In genomic region chr13:84805190-84805589, GRCm38 (mm10) we compare ENCODE assay signal across 11 mouse cellular contexts.
DNase-seq lines count a peak whose midpoint lies in the region; ATAC-seq and TF ChIP-seq lines count a peak whose summit lies in the region.
"Had no signal": no experiment of that assay in that cellular context is flagged by ENCODE, and none has a peak within 500 bp of the region (broad histone marks: within the 10 kb centered on the region; RNA-seq: fewer than 3 reads in every experiment).

No protein-coding gene starts in this region.

- H3K9ac ChIP-seq in forebrain, embryonic 12.5 days = no peak overlapping the region
- H3K9ac ChIP-seq in hindbrain, postnatal 0 days (replicated peaks; ENCODE audit: low read length) = no peak overlapping the region
- no peak overlapping the region for H3K9ac ChIP-seq in neural tube, embryonic 13.5 days
- no peak overlapping the region for H3K9ac ChIP-seq in heart, embryonic 12.5 days

- no peak overlapping the region for H3K4me2 ChIP-seq in forebrain, embryonic 12.5 days
- H3K4me2 ChIP-seq in hindbrain, postnatal 0 days (ENCODE audit: low read depth, low read length) = no peak overlapping the region
- H3K4me2 ChIP-seq in neural tube, embryonic 13.5 days = peak overlapping the region; percentile 15; the same call in 1 of the 2 replicates
- H3K4me2 ChIP-seq in heart, embryonic 12.5 days = no peak overlapping the region

- ATAC-seq in forebrain, embryonic 12.5 days (ENCODE audit: low FRiP score) = peak; percentile 88
- ATAC-seq in hindbrain, postnatal 0 days = peak; percentile 94
- peak; percentile 94 for ATAC-seq in neural tube, embryonic 13.5 days (ENCODE audit: low read depth)
- ATAC-seq in heart, embryonic 12.5 days (ENCODE audit: insufficient number of reproducible peaks, low FRiP score) = no peak

- DNase-seq in layer of hippocampus, adult 2 months (ENCODE audit: low spot score in 2 of 2) = peak in 1 of 2 experiments; percentile 39
- DNase-seq in layer of hippocampus, postnatal 36 days = no peak
- peak; percentile 74 for DNase-seq in hindbrain, postnatal 0 days (ENCODE audit: low spot score)
- DNase-seq in ovary, postnatal 10 days (ENCODE audit: low spot score) = no peak
- no peak for DNase-seq in testis, postnatal 14 days (ENCODE audit: low spot score)
- DNase-seq: kidney, adult 18-20 months; lung, adult 18-20 months had no signal

- H3K4me1 ChIP-seq in forebrain, embryonic 12.5 days = peaks cover 9% of the 10 kb centered on the region
- H3K4me1 ChIP-seq in hindbrain, postnatal 0 days (ENCODE audit: insufficient read depth, low read length) = no peaks in the 10 kb centered on the region
- peaks cover 13% of the 10 kb centered on the region for H3K4me1 ChIP-seq in neural tube, embryonic 13.5 days (replicated peaks)
- H3K4me1 ChIP-seq in heart, embryonic 12.5 days (replicated peaks) = no peaks in the 10 kb centered on the region
- H3K4me1 ChIP-seq: megakaryocyte, embryonic 14.5 days had no signal

- 16% methylated on average over 4 of the region's 4 CpGs for WGBS in forebrain, embryonic 12.5 days
- whole genome bisulfite sequencing in hindbrain, postnatal 0 days = 21% methylated on average over 4 of the region's 4 CpGs
- 47% methylated on average over 4 of the region's 4 CpGs for WGBS in neural tube, embryonic 13.5 days
- 73% methylated on average over 4 of the region's 4 CpGs for WGBS in heart, embryonic 12.5 days

- peak overlapping the region; percentile 83 for H3K27ac ChIP-seq in layer of hippocampus, adult 2 months
- peak overlapping the region; percentile 71; the same call in 1 of the 2 replicates for H3K27ac ChIP-seq in forebrain, embryonic 12.5 days
- H3K27ac ChIP-seq in hindbrain, postnatal 0 days = peak overlapping the region; percentile 32
- H3K27ac ChIP-seq in neural tube, embryonic 13.5 days (replicated peaks) = peak overlapping the region; percentile 84
- H3K27ac ChIP-seq in heart, embryonic 12.5 days (ENCODE audit: poor library complexity, severe bottlenecking) = no peak overlapping the region

- no peaks in the 10 kb centered on the region for H3K36me3 ChIP-seq in forebrain, embryonic 12.5 days (replicated peaks)
- no peaks in the 10 kb centered on the region for H3K36me3 ChIP-seq in hindbrain, postnatal 0 days (ENCODE audit: insufficient read depth, low read length)
- no peaks in the 10 kb centered on the region for H3K36me3 ChIP-seq in neural tube, embryonic 13.5 days
- no peaks in the 10 kb centered on the region for H3K36me3 ChIP-seq in heart, embryonic 12.5 days

- H3K9me3 ChIP-seq in forebrain, embryonic 12.5 days = no peaks in the 10 kb centered on the region
- no peaks in the 10 kb centered on the region for H3K9me3 ChIP-seq in hindbrain, postnatal 0 days (ENCODE audit: low read length)
- no peaks in the 10 kb centered on the region for H3K9me3 ChIP-seq in neural tube, embryonic 13.5 days
- no peaks in the 10 kb centered on the region for H3K9me3 ChIP-seq in heart, embryonic 12.5 days (replicated peaks)
- H3K9me3 ChIP-seq: megakaryocyte, embryonic 14.5 days had no signal

- peak; percentile 60 for TF ChIP-seq CTCF in layer of hippocampus, adult 2 months (conservative IDR thresholded peaks at IDR 0.05)
- TF ChIP-seq CTCF in hindbrain, postnatal 0 days (IDR thresholded peaks at IDR 0.05; ENCODE audit: low read depth) = peak; percentile 42

- H3K4me3 ChIP-seq in layer of hippocampus, adult 2 months = peak overlapping the region; percentile 7; the same call in 1 of the 2 replicates
- H3K4me3 ChIP-seq in forebrain, embryonic 12.5 days (replicated peaks) = no peak overlapping the region
- no peak overlapping the region for H3K4me3 ChIP-seq in hindbrain, postnatal 0 days (ENCODE audit: low read length)
- no peak overlapping the region for H3K4me3 ChIP-seq in neural tube, embryonic 13.5 days
- no peak overlapping the region for H3K4me3 ChIP-seq in heart, embryonic 12.5 days
- H3K4me3 ChIP-seq: megakaryocyte, embryonic 14.5 days had no signal

- H3K27me3 ChIP-seq in forebrain, embryonic 12.5 days = no peaks in the 10 kb centered on the region
- no peaks in the 10 kb centered on the region for H3K27me3 ChIP-seq in hindbrain, postnatal 0 days (ENCODE audit: insufficient read depth, low read length)
- H3K27me3 ChIP-seq in neural tube, embryonic 13.5 days = no peaks in the 10 kb centered on the region
- H3K27me3 ChIP-seq in heart, embryonic 12.5 days (replicated peaks) = no peaks in the 10 kb centered on the region
- H3K27me3 ChIP-seq: megakaryocyte, embryonic 14.5 days had no signal
